Mouse (Mus musculus): ENCODE measurements around the gene Zdhhc9.
A peak's percentile ranks its signal among the peaks of the same experiment; 100 is the strongest.
"Not testable (repeated sequence)": the region's sequence is repeated elsewhere in the genome, so short reads cannot be mapped to it uniquely, and the experiment has no call there.

Gene Zdhhc9

DNA sequence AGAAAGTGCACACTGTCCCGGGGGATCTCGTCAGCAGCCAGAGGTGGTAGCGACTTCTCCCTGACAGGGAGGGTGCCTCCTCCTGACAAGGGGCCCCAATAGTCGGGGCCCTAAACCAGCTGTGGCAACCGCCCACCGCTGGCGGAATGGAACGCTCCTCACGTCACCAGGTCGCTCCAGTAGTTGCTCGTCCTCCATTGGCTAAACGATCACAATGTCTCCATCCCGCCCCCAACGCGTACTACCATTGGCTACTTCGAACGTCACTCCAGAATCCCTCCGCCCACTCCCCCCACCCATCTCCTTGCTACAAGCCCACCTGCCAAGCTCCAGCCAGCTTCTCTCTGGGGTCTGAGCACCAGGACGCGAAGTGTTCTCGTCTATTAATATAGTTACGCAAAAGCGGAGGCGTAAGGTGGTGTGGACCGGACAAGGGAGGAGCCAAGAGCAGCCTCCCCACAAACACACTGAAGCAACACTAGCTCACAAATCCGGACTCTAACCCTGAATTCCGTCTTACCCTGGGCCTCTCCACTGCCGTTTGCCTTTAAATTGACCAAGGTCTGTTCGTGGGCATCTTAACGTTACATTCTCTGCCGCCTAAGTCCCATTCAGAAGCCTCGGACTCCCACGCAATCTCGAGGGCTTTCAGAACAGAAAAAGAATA is at the start of gene Zdhhc9:
Gene Zdhhc9, minus strand, starts transcription at position 360 of the 667 bp plus-strand sequence.
- DNase-seq (ENCODE audit: low read depth, low spot score): peak; percentile 54

DNA sequence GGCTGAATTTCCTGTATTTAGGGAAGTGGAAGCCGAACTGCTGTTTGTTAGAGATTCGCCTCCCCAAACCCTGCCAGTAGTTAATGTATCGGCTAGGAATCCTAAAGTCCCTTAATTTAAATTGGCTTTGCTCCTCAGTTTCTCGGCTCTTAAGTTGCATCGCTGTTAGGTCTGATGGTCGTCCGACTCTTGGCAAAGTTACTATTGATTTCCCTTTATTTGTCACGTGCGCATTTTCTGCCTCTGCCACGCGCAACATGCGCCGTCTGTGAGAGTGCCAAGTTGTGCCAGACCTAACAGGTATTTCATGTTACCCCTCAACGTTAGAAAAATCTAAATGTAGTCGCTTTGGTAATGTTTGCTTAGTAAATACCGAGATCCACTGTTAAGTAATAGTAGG is 48.3 kb upstream of the Zdhhc9 start:
- DNase-seq (ENCODE audit: low read depth, low spot score): no peak

DNA sequence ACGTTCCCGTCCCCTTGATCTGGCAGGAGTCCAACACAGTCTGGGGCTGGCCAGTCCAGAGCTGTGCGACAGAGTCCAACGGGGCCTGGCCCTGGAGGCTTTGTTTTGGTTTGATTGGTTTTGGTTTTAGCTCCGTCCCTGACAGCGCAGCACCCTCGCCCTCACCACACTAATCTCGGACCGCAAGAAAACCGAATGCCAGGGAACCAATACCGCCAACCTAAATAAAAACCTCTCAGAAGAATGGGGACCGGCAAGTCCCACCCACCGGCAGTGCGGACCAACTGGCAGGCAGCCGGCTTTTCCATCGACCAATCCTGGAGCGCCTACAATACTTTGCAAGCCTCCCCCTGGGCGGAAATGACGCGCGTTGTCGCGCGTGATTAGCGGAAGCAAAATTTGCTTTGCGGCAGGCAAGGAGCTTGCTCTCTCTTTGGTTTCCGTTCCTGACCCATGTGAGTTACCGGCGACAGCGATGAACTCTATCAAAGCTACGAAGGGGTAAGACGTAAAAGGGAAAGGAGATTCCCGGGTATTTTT is 47.9 kb upstream of the Zdhhc9 start, which contains the start of gene Utp14a:
Gene Utp14a, plus strand, starts transcription at position 395 of the 540 bp plus-strand sequence.
- peak; percentile 71 for DNase-seq (ENCODE audit: low read depth, low spot score)

- no peak for DNase-seq (ENCODE audit: low read depth, low spot score)
These were observed 47.3 kb upstream of the Zdhhc9 start for GRCm38 (mm10) chrX:48255830-48256428.

GRCm38 (mm10) chrX:48234417-48234816 is 25.7 kb upstream of the Zdhhc9 start:
- no peak for DNase-seq (ENCODE audit: low read depth, low spot score)

GRCm38 (mm10) chrX:48226225-48226624 is 17.5 kb upstream of the Zdhhc9 start:
- no peak for DNase-seq (ENCODE audit: low read depth, low spot score)

GRCm38 (mm10) chrX:48222706-48223105 is 14.0 kb upstream of the Zdhhc9 start:
- no peak for DNase-seq (ENCODE audit: low read depth, low spot score)

GRCm38 (mm10) chrX:48219468-48219867 is 10.8 kb upstream of the Zdhhc9 start:
- DNase-seq (ENCODE audit: low read depth, low spot score): no peak

DNA sequence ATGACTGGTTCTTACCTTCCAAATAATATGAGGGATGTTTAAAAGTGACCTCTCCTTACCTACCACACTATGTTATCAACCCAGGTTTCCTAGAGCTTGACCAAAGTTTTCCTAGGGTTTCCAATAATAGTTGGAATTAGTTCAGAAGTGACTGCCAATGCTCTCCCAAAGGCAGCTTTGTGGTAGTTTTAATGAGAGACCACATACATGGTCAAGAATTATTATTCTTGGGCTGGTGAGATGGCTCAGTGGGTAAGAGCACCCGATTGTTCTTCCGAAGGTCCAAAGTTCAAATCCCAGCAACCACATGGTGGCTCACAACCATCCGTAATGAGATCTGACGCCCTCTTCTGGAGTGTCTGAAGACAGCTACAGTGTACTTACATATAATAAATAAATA is 1.1 kb upstream of the Zdhhc9 start:
- DNase-seq (ENCODE audit: low read depth, low spot score): not testable (repeated sequence)

DNA sequence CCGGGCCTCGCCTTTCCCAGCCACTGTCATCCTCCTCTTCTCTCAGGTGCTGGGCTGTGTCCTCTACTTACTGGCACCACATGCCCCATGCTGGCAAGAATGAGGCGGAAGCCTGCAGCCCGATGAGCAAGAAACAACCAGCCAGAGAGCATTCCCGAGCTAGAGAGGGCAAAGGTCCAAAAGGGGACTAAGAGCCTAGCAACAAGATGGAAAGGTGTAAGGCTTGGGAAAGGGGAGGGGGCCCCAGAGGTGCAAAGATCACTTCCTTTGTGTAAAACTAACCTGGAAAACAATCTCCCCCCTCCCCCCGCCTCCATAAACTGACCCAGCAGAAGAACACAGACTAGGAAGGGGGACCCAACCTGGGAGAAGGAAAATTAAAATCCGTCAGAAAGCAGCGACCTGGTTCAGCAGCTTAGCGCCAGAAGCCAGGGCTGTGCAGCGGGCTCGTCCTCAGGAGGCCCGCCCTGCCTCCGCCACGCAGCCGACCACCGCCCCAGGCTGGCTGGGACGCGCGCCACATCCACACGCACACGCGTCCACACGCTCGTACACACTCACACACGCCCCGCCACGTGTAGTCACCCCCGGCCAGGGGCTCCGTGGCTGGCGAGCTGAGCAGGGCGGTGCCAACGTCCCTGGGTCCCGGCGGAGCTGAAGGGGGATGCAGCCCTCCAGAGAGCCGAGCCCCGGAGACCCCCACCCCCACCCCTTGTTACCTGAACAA is 754 bp downstream of the Zdhhc9 start:
- no peak for DNase-seq (ENCODE audit: low read depth, low spot score)

- DNase-seq (ENCODE audit: low read depth, low spot score): no peak
These were observed 4.2 kb downstream of the Zdhhc9 start for GRCm38 (mm10) chrX:48204469-48204868.

DNA sequence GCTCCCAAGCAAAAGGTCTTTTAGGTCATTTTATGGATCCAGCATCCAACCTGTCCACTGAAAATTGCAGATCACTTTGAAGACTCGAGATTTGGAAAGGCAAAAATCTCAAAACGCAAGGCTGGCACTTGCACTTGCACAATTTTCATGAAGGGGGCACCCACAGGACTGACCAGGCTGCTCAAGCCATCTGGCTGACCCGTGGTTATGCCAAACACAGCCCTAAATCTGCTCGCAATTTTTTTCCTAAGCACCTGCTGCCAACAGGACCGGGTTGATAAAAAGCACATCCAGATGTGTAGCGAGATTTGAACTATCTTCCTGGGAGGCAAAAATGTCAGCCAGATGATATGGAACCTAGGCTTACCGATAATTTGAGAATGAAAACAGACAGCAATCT is 4.9 kb downstream of the Zdhhc9 start:
- DNase-seq (ENCODE audit: low read depth, low spot score): no peak

GRCm38 (mm10) chrX:48202995-48203394 is 5.7 kb downstream of the Zdhhc9 start:
- no peak for DNase-seq (ENCODE audit: low read depth, low spot score)

DNA sequence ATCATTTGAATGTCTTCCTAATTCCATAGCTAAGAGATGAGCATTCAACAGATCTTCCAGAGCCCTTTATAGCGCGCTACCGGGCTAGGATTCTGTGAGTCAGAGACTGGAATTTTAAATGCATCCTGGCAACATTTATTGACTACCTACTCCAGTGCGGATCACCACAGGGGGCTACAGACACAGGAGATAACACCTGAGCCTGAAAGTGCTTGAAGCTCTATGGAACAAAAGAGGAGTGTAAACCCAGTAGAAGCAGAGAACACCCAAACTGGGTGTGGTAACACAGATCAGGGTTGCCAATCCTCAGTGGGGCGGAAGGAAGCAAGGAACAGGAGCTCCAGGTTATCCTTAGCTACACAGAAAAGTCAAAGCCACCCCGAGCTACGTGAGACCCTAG is 6.2 kb downstream of the Zdhhc9 start:
- DNase-seq (ENCODE audit: low read depth, low spot score): no peak

GRCm38 (mm10) chrX:48201973-48202372 is 6.7 kb downstream of the Zdhhc9 start:
- DNase-seq (ENCODE audit: low read depth, low spot score): no peak

DNA sequence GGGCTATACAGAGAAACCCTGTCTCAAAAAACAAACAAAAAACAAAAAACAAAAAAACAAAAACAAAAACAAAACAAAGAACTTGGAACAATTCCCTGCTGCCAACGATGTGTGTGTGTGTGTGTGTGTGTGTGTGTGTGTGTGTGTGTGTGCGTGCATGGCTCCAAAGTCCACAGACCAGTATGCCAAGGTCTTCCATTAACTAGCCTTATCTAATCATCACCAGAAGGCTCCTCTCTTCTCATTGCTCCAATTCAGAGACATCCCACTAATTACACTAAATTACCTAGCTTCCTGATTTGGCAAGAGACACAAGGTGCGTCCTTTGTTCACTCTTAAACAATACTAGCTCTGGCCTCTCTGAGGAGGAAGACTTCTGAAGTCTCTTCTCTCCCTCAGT is 8.0 kb downstream of the Zdhhc9 start:
- no peak for DNase-seq (ENCODE audit: low read depth, low spot score)

DNA sequence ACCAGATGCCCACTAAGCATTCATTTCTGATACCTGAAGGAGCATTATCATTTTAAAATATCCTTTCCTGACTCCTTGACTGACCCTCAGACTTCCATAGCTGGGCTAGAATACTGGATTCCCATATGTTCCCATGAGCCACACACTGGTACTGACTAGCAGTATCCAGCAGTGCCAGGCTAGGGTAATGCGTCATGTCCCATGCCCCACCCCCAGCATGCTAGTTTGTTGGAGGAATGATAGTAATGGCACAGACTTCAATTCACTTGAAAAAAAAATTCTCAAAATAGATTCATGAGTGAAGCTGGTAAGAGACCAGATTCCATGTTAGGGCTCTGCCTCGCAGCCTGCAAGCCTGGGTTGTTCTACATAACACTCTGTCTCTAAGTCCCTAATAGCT is 9.7 kb downstream of the Zdhhc9 start:
- no peak for DNase-seq (ENCODE audit: low read depth, low spot score)

GRCm38 (mm10) chrX:48197856-48198255 is 10.8 kb downstream of the Zdhhc9 start:
- no peak for DNase-seq (ENCODE audit: low read depth, low spot score)

GRCm38 (mm10) chrX:48193235-48194152 is 15.2 kb downstream of the Zdhhc9 start:
- DNase-seq (ENCODE audit: low read depth, low spot score): no peak

GRCm38 (mm10) chrX:48191261-48191660 is 17.4 kb downstream of the Zdhhc9 start:
- no peak for DNase-seq (ENCODE audit: low read depth, low spot score)

DNA sequence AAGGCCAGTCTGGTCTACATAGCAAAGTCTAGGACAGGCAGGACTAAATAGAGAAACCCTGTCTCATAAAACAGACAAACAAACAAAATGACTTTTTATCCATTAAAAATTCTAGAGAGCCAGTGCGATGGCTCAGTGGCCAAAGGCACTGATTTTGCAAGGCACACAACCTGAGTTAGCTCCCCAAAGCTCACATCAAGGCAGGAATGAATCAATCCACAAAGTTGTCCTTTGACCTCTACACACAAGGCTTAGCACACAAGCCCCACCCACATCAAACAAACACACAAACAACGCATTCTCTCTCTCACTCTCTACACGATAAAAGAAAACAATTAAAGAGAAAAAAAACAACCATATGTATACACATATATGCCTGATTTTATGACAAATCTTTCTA is 24.0 kb downstream of the Zdhhc9 start:
- DNase-seq (ENCODE audit: low read depth, low spot score): no peak

All from WW6 (cell line).